Mouse (Mus musculus) testis, postnatal 10 days (tissue): ENCODE measurements around the gene Degs2.

Experiments used
- DNase-seq: peaks from one replicate; pipeline ENCODE4 v3.0.0; 2021; ENCODE audit warnings: low spot score

The Degs2 gene

DNA sequence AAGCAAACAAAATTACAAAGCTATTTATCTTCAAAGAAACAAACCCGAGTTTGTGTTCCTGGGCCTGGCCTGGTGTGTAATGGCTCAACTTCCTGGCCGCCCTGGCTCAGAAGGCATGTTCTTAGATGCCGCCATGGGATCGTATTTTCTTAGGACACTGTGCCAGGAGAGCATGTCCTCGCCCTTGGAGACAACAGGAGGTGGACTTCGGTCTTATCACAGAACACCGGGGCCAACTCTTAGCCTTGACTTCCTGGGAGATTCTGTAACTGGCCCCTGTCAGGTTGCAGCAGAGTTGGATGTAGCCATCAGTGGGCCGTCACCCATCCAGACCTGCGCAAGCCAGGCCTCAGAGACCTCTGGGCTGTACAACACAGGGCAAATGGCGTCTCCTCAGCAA is 2.5 kb downstream of the Degs2 start:
- no peak for DNase-seq

DNA sequence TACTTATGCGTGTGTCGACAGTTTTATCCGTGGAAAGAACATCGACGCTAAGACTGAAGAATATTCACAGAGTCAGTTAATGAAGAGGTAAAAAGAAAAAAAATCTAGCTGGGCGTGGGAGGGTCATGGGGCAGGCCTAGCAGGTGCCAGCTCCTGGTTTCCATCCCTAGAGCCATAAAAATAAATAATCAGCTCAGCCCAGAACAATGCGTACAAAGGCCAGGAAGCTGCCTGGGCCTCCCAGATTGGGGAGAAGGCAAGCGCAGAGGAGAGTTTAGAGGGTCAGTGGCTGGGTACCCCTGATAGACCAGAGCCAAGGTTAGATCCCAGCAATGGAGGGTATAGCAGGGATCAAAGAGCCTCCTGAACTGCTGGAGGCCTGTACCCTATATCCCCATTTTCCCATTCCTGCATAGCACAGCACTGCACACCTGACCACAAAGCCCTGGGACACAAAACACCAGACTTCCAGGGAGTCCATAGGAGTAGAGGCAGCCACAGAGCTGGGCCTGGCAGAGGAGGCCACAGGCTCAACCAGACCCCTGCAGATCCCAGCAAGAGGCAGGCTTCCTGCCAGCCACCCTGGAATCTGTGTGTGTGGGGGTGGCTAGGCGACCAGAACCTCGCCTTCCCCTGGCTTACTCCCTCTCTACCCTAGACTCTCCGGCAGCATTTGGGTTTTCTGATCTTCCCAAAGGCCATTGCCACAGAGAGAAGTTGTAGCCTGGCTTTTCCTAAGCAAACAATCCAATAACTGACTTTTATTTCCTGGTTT is 3.2 kb downstream of the Degs2 start:
- DNase-seq: no peak

GRCm38 (mm10) chr12:108694223-108694622 is 7.9 kb downstream of the Degs2 start:
- no peak for DNase-seq

DNA sequence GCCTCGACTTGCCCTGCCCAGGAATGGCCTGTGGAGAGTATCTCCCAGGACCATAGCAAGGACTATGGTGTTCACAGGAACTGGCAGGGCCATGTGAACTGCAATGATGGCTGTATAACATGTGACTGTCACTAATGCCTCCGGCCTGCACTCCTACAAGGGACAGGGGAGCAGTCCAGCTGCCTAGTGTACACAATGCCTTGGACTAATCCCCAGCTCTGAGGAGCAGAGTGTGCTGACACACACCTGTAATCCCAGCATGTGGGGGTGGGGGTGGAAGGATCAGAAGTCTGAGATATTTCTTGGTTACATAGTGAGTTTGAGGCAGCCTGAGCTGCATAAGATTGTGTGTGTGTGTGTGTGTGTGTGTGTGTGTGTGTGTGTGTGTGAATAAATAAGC is 8.5 kb downstream of the Degs2 start:
- DNase-seq: no peak

- DNase-seq: no peak
Measured at GRCm38 (mm10) chr12:108690529-108690928, 11.6 kb downstream of the Degs2 start.

DNA sequence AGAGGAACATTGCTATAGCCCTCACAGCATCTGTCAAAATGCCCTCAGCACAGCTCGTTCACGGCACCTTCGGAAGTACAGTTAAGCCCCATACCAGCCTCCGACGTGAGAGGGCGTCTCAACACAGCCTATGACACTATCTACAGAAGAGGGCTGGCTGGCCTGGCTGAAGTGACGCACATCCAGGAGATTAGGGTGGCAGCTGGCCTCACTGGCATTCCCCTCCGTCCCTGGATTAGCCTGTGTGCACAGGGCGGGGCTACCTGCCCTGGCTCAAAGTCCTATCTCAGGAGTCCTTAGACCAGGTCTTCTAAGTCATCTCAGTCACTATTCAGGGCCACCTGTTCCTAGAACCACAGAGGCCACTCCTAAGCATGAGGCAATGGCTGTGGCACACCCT is 12.9 kb downstream of the Degs2 start:
- no peak for DNase-seq

- DNase-seq: no peak
Measured at GRCm38 (mm10) chr12:108686926-108687325, 15.2 kb downstream of the Degs2 start.

- no peak for DNase-seq
Measured at GRCm38 (mm10) chr12:108686463-108686862, 15.7 kb downstream of the Degs2 start.

DNA sequence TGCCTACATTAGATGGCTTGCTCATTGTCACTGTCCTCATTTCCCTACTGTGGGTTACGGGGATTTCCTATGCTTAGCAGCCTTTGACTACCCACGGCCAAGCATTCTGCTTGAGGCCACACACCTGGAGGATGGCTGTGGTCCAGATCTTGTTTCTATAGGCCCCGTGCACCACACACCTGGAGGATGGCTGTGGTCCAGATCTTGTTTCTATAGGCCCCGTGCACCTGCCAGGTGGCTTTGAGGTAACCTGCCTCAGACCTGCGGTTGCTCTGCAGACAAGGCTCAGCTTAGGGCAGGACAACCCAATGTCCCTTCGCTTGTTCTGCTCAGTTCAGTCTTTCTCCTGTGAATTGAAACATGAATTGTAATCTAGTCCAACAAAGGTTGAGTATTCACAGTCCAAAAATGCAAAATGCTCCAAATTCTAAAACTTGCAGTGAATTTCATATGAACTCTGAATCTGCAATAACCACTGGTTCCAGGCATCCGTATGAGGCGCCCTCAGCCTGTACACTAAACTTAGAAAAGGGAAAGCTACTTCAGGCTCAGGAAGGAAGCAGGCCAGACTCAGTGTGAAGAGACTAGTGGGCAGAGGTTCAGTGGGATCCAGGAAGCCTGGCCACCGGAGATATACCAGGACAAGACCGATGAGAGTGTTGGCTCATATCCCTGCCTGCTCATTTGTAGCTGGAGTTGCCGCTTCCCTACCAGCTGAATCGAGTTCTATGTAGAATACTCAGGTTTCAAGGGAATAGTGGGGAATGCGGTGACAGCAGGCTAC is 19.7 kb downstream of the Degs2 start:
- DNase-seq: no peak

GRCm38 (mm10) chr12:108680861-108681260 is 21.3 kb downstream of the Degs2 start:
- DNase-seq: no peak

GRCm38 (mm10) chr12:108678366-108678765 is 23.7 kb downstream of the Degs2 start:
- no peak for DNase-seq

GRCm38 (mm10) chr12:108677116-108677515 is 25.0 kb downstream of the Degs2 start:
- no peak for DNase-seq

DNA sequence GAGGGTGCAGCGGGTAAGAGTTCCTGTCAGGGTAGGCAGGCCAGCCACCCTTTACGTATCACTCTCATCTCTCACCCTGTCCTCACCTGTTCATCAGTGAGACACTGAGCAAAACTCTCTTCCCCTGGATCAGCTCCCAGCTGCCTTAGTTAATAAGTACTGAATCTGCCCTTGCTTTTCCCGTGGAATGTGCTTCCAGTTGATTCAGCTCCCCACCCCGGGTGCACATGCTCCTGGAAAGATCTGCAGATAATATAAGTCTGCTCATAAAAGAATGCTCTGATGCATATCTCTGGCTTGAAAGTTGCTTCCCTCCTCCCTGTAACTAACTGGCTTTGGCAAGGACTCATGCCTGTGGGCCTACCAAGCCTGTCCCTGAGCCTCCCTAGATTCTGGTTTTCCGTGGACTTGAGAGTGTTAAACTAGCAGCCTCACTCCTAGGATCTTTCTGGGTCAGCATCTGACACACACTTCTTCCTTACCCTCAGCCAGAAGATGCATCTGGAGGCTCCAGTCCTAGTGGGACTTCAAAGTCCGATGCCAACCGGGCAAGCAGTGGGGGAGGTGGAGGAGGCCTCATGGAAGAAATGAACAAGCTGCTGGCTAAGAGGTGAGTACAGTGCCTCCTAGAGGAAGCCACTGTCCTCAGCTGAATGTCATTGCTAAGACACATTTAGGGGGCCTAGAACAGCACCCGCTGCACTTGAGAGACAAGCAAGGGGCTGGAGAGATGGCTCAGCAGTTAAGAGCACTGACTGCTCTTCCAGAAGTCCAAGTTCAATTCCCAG is 26.3 kb downstream of the Degs2 start:
- DNase-seq: no peak

GRCm38 (mm10) chr12:108674916-108675315 is 27.2 kb downstream of the Degs2 start:
- no peak for DNase-seq

DNA sequence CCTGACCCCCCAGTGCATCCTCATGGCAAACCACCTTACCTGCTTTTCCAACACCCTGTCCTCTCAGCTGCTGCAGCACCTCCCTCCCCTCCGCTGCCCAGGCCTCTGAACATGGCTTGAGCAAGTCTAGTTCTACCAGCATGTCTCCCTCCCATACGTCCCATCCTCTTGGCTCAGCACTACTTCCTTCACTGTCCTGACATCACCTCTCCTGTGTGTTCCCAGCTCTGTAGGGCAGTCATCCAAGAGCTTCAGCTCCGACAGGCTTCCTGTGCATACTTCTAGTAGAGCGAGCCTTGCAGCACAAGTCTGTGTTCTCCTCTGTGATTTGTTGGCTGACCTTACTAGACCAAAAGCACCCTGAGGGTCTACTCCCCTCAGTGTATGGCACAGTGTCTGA is 27.6 kb downstream of the Degs2 start:
- DNase-seq: no peak

- DNase-seq: no peak
Measured at GRCm38 (mm10) chr12:108673546-108673945, 28.6 kb downstream of the Degs2 start.

DNA sequence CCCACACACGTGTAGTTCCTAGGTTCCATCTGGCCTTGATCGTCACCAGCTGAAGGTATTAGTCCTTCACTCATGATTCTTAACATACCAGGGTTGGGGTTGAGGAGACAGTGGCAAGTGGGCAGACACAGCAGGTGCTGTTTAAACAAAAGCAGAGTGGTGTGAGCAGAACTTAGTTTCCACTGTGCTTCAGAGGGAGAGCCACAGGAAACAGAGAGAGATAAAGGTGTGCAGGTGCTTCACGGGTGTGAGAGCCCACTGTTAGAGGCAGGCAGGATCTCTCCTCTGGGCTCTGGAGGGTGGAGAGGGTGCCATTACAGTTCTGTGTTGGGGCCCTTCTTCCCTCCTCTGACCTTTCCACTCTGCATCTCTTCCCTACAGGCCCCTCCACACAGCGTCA is 29.2 kb downstream of the Degs2 start:
- DNase-seq: no peak

- DNase-seq: no peak
Measured at GRCm38 (mm10) chr12:108671541-108671940, 30.6 kb downstream of the Degs2 start.

GRCm38 (mm10) chr12:108668606-108669235 is 33.4 kb downstream of the Degs2 start:
- DNase-seq: no peak

- peak; percentile 77 for DNase-seq
Measured at GRCm38 (mm10) chr12:108657350-108657749, 44.8 kb downstream of the Degs2 start.

- DNase-seq: no peak
Measured at GRCm38 (mm10) chr12:108653358-108654335, 48.5 kb downstream of the Degs2 start.
